Mouse (Mus musculus) liver, postnatal 0 days (tissue): ENCODE measurements around the gene Tmem169. TPM values are rescaled to one million over a fixed set of nuclear protein-coding genes. Genes with fewer than 3 reads are reported as not detected.
A peak's percentile ranks its signal among the peaks of the same experiment; 100 is the strongest.

Experiments
- ATAC-seq: fragments of 200-750 bp; cut with Nextera tagmentation; 2 replicates; pipeline ENCODE4 v1.8.0; 2017; ENCODE audit warnings: mild to moderate bottlenecking, moderate library complexity
- DNase-seq: peaks from one replicate; pipeline ENCODE4 v3.0.0-alpha.2; 2016
- H3K27ac ChIP-seq: fragments of 300-500 bp; sonication (generic); 2 replicates; pipeline ENCODE4 v1.5.1; 2014; ENCODE audit warnings: antibody characterized with exemption, moderate library complexity, mild to moderate bottlenecking, low read depth
- H3K27me3 ChIP-seq: fragments of 300-500 bp; sonication (generic); 2 replicates; pipeline ENCODE4 v1.6.1; 2014; ENCODE audit warnings: low read length, control low read depth, mixed read lengths; ENCODE audit not compliant: insufficient read depth
- H3K36me3 ChIP-seq: fragments of 300-500 bp; sonication (generic); replicated peaks from 2 replicates; pipeline ENCODE4 v1.6.1; 2014; ENCODE audit warnings: mild to moderate bottlenecking, control low read depth, low read length, moderate library complexity, mixed read lengths; ENCODE audit not compliant: insufficient read depth
- H3K4me1 ChIP-seq: fragments of 300-500 bp; sonication (generic); 2 replicates; pipeline ENCODE4 v1.6.1; 2014; ENCODE audit warnings: antibody characterized with exemption, mild to moderate bottlenecking, control low read depth; ENCODE audit not compliant: insufficient read depth
- H3K4me2 ChIP-seq: fragments of 300-500 bp; sonication (generic); 2 replicates; pipeline ENCODE4 v1.6.1; 2014; ENCODE audit warnings: low read depth, mild to moderate bottlenecking, low read length, moderate library complexity, mixed read lengths
- H3K4me3 ChIP-seq: fragments of 300-500 bp; sonication (generic); 2 replicates; pipeline ENCODE4 v1.5.1; 2014; ENCODE audit warnings: low read depth, low read length
- H3K9ac ChIP-seq: fragments of 300-500 bp; sonication (generic); replicated peaks from 2 replicates; pipeline ENCODE4 v1.6.1; 2014; ENCODE audit warnings: mild to moderate bottlenecking, moderate library complexity
- H3K9me3 ChIP-seq: fragments of 300-500 bp; sonication (generic); 2 replicates; pipeline ENCODE4 v1.6.1; 2016; ENCODE audit warnings: mild to moderate bottlenecking, control low read depth, low read length, mixed read lengths
- CTCF ChIP-seq: sonication (generic); IDR thresholded peaks from 2 replicates; pipeline ENCODE4 v1.5.1; 2016; ENCODE audit warnings: antibody characterized with exemption, low read depth
- EP300 ChIP-seq: IDR thresholded peaks from 2 replicates; pipeline ENCODE4 v1.6.1; 2016; ENCODE audit warnings: antibody characterized with exemption, low read depth, mild to moderate bottlenecking
- WGBS: fragments of 180-500 bp; shearing (Covaris S2); extraction: QIAGEN DNeasy Blood & Tissue Kit; methylation state at CpG from one replicate; pipeline ENCODE4 v1.1.7; 2014; ENCODE audit not compliant: insufficient replicate concordance; 5-methylcytosine and 5-hydroxymethylcytosine counted together
- polyA plus RNA-seq: library from polyadenylated mRNA; unstranded; fragments of >200 nt; fragmentation: Nextera tagmentation; extraction: Ambion mirVana; gene quantifications from 2 replicates; pipeline ENCODE4 v1.2.1, GENCODE M21; 2015

Tmem169 gene
- polyA plus RNA-seq, 1 experiment from 2014 or later: 0.29 TPM

DNA sequence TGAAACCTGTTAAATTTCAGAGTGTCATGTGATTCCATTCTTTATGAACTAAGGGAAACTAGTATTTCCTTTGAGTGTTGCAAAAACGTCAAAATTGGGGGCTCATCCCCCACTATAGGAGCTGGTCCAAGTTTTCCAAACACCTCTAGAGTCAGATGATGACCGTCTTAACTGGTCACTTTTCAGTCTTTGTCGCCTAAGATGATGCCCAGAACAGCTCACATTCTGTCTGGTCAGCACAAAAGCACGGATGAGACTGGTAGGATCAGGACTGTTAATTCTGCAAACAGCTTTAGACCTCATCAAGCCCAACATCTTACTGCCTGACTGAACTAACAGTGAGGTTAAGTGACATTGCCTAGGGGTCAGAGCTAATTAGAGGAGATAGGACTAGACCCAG lies 24.8 kb downstream of the Tmem169 start:
- ATAC-seq: no peak
- Histone ChIP-seq H3K27me3 (no peaks in the 10 kb centered on the region), H3K9ac (no peak overlapping the region)

GRCm38 (mm10) chr1:72309744-72310424 lies 25.7 kb downstream of the Tmem169 start:
- WGBS: 83% methylated on average over 6 of the region's 6 CpGs
- ATAC-seq (no peak), DNase-seq (no peak)
- Histone ChIP-seq H3K27me3 (no peaks in the 10 kb centered on the region), H3K36me3 (no peaks in the 10 kb centered on the region), H3K9me3 (no peaks in the 10 kb centered on the region), H3K4me3 (no peak overlapping the region), H3K9ac (no peak overlapping the region), H3K27ac (no peak overlapping the region), H3K4me1 (peaks cover 12% of the 10 kb centered on the region), H3K4me2 (no peak overlapping the region)
- TF ChIP-seq EP300 (no peak), CTCF (no peak)

More for the DNA sequence above, 24.8 kb downstream of the Tmem169 start:
- Histone ChIP-seq H3K27ac (no peak overlapping the region), H3K4me1 (peaks cover 12% of the 10 kb centered on the region), H3K36me3 (no peaks in the 10 kb centered on the region), H3K9me3 (no peaks in the 10 kb centered on the region), H3K4me3 (no peak overlapping the region), H3K4me2 (no peak overlapping the region)
- WGBS: 74% methylated on average over 4 of the region's 4 CpGs
- TF ChIP-seq CTCF (no peak), EP300 (no peak)
- DNase-seq: no peak

- 0 out of 2 replicates have a peak, but pooled peaks cover 4% of the 10 kb centered on the region for H3K36me3 ChIP-seq
- H3K27me3 ChIP-seq: no peaks in the 10 kb centered on the region
- no peak overlapping the region for H3K4me3 ChIP-seq
- H3K4me1 ChIP-seq: peaks cover 8% of the 10 kb centered on the region; the same call in 1 of the 2 replicates
- ATAC-seq (no peak), DNase-seq (no peak)
- no peak overlapping the region for H3K4me2 ChIP-seq
- 82% methylated on average over 9 of the region's 9 CpGs for WGBS
- H3K27ac ChIP-seq: no peak overlapping the region
- no peak overlapping the region for H3K9ac ChIP-seq
- H3K9me3 ChIP-seq: no peaks in the 10 kb centered on the region
- no peak for TF ChIP-seq CTCF
- no peak for TF ChIP-seq EP300
Observed at GRCm38 (mm10) chr1:72312701-72313398, 28.7 kb downstream of the Tmem169 start.

DNA sequence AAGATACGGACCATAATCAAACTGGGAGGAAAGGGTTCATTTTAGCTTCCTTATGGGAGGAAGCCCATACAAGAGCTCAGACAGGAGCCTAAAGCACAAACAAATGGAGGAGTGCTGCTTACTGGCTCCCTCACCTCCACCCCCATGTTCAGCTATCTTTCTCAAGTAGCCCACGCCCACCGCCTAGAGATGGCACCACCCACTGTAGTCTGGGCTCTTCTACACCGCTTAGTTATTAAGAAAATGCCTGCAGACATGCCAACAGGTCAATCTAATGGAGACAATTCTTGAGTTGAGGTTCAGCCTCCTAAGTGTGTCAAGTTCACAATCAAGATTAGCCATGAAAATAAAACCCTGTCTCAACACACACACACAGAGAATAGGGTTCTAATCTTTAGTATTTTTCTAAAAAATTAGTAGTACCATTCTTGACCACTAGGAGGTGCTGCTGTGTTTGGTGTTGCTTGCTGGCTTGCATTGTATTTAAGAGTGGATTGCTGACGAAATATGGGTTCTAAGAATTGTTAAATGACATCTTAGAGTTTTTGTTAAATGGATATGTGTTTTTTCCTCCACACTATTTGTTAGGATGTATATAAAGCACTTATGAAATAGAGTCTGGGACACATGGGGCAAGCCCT lies 29.4 kb downstream of the Tmem169 start:
- TF ChIP-seq EP300 (no peak), CTCF (peak; percentile 82)
- no peak overlapping the region for H3K27ac ChIP-seq
- H3K4me2 ChIP-seq: no peak overlapping the region
- H3K4me1 ChIP-seq: peaks cover 4% of the 10 kb centered on the region; the same call in 1 of the 2 replicates
- ATAC-seq (no peak), DNase-seq (no peak)
- no peaks in the 10 kb centered on the region for H3K27me3 ChIP-seq
- H3K36me3 ChIP-seq: 0 out of 2 replicates have a peak, but pooled peaks cover 4% of the 10 kb centered on the region
- no peak overlapping the region for H3K4me3 ChIP-seq
- H3K9ac ChIP-seq: no peak overlapping the region
- no peaks in the 10 kb centered on the region for H3K9me3 ChIP-seq
- WGBS: 63% methylated on average over 5 of the region's 5 CpGs

- Histone ChIP-seq H3K27me3 (no peaks in the 10 kb centered on the region), H3K4me2 (no peak overlapping the region), H3K4me1 (peaks cover 4% of the 10 kb centered on the region; the same call in 1 of the 2 replicates), H3K9me3 (no peaks in the 10 kb centered on the region), H3K4me3 (no peak overlapping the region), H3K36me3 (peaks cover 11% of the 10 kb centered on the region), H3K27ac (no peak overlapping the region), H3K9ac (no peak overlapping the region)
- ATAC-seq (no peak), DNase-seq (no peak)
- 86% methylated on average over 4 of the region's 4 CpGs for WGBS
- no peak for TF ChIP-seq EP300
- TF ChIP-seq CTCF: no peak
Observed at GRCm38 (mm10) chr1:72315447-72315846, 31.3 kb downstream of the Tmem169 start.

DNA sequence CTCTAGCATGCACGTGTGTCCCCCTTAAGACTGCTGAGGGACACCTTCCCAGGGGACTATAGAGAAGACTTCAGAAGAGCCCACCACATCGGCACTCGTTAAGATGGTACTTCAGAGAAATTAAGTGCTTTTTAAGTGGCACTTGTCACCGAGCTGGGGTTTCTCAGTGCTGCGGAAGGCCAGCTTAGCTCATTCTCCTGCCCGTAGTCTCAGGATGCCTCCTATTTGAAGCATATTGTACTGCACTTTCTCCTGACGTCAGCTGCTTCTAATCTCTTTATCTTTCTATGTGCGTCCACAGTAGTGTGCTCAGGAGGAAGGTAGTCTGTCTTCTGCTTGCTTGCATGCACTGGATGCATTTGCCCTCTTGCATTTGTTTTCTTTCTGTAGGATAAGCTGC lies 32.2 kb downstream of the Tmem169 start:
- 78% methylated on average over 8 of the region's 8 CpGs for WGBS
- ATAC-seq: no peak

More for the DNA sequence above, 32.2 kb downstream of the Tmem169 start:
- Histone ChIP-seq H3K4me3 (no peak overlapping the region), H3K4me2 (no peak overlapping the region), H3K4me1 (peaks cover 4% of the 10 kb centered on the region; the same call in 1 of the 2 replicates), H3K27me3 (no peaks in the 10 kb centered on the region), H3K27ac (no peak overlapping the region), H3K9ac (no peak overlapping the region), H3K36me3 (peaks cover 15% of the 10 kb centered on the region), H3K9me3 (no peaks in the 10 kb centered on the region)
- TF ChIP-seq EP300 (no peak), CTCF (no peak)
- DNase-seq: no peak
